In the genomic region with DNA sequence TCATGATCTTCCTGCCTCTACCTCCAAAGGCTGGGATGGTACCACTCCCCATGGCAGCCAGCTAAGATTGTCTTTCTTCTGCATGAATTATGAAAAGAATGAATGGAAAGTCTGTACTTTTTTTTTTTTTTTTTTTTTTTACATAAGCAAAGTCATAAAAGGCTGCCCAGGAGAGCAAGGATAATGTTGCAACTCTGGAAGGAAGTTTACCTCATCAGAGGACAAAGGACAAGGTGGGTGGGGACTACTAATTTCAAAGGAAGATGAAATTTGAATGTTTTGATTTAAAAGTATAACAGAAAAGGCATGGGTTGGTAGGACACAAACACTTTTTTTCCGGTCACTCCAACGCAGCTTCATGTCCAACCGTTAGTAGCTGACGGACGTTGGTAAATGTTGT, we compare ENCODE assay signal across 16 mouse cellular contexts.
"Had no signal": no experiment of that assay in that cellular context is flagged by ENCODE, and none has a peak within 500 bp of the region (broad histone marks: within the 10 kb centered on the region; RNA-seq: fewer than 3 reads in every experiment).

No protein-coding gene starts in this region.

- H3K9me3 ChIP-seq: neural tube, embryonic 13.5 days; neural tube, embryonic 15.5 days; stomach, embryonic 15.5 days had no signal

- H3K9ac ChIP-seq: neural tube, embryonic 13.5 days; neural tube, embryonic 15.5 days; stomach, embryonic 15.5 days had no signal

- DNase-seq: retina, postnatal 1 day; right cerebral cortex, adult 18-20 months; right cerebral cortex, postnatal 14 days; right cerebral cortex, postnatal 25 days; right cerebral cortex, postnatal 4 days; spleen, adult 18-20 months; thymus, adult 18-20 months; thymus, adult 2 months; thymus, postnatal 14 days; thymus, postnatal 25 days; thymus, postnatal 36 days; thymus, postnatal 4 days had no signal

- H3K4me3 ChIP-seq: neural tube, embryonic 13.5 days; neural tube, embryonic 15.5 days; stomach, embryonic 15.5 days had no signal

- H3K4me1 ChIP-seq: neural tube, embryonic 13.5 days; neural tube, embryonic 15.5 days; stomach, embryonic 15.5 days had no signal

- H3K27ac ChIP-seq: neural tube, embryonic 13.5 days; neural tube, embryonic 15.5 days; stomach, embryonic 15.5 days; stomach, postnatal 0 days had no signal

- H3K27me3 ChIP-seq: neural tube, embryonic 13.5 days; neural tube, embryonic 15.5 days; stomach, embryonic 15.5 days had no signal

- H3K4me2 ChIP-seq: neural tube, embryonic 13.5 days; neural tube, embryonic 15.5 days; stomach, embryonic 15.5 days had no signal

- H3K36me3 ChIP-seq: neural tube, embryonic 13.5 days; neural tube, embryonic 15.5 days had no signal
